Mouse (Mus musculus) right cerebral cortex, postnatal 36 days (tissue): ENCODE data around the gene Asb9.

ENCODE experiments used
- DNase-seq, 2 experiments: peaks; one replicate each; pipeline ENCODE4 v3.0.0; 2022; ENCODE audit warnings: low spot score in 2 of 2, mixed read lengths in 1 of 2

The Asb9 gene

GRCm38 (mm10) chrX:164505709-164506498, at the start of gene Asb9:
Gene Asb9 (plus strand): TSS chrX:164506327.
- DNase-seq, result no peak

DNA sequence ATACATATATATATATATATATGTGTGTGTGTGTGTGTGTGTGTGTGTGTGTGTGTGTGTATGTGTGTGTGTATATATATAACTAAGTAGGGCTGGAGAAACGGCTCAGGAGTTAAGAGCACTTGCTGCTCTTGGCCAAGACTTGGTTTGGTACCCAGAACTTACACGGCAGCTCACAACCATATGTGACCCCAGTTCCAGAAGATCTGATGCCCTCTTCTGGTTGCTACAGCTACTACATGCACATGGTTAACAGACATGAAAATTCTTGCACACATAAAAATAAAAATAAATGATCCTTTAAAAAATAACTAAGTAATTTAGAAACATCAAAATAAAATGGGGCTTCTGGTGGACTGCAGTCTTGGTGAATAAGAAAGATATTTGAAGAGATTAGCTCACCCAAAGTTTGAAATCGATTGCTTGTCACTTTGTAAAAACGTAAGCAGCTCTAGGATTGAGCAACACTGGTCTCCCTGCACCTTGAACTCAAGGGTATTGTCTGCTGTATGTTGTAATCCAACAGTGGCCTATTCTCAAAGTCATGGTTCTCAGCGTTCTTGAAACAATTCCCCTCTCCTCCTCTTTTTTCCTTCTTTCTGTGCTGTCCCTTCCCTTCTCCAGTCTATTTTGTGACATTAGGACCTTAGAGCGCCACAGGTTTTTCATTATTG, 46.8 kb upstream of the Asb9 start:
- no peak for DNase-seq

GRCm38 (mm10) chrX:164502258-164502657, 3.9 kb upstream of the Asb9 start:
- DNase-seq, result no peak

- no peak for DNase-seq
Measured at GRCm38 (mm10) chrX:164507068-164507467, 941 bp downstream of the Asb9 start.

DNA sequence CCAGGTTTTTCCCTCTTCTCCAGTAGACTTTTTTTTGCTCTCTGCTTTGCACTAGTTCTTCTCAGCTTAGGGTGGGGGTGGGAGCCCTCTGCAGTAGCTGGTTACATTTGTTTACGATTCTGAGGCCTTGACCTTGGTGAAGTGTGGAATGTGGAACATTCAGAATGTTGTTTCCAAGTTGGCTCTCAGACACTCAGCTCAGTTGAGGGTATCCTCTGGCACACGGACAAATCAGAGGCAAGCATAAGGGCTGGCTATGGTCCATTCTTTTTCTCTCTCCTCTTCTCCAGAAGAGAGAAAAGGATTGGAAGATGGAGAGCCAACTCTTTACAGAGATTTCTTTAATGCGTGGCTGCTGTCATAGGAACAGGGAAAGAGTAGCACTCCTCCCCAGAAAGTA, 2.6 kb downstream of the Asb9 start:
- DNase-seq, result no peak

- DNase-seq, result no peak
Measured at GRCm38 (mm10) chrX:164522138-164522537, 16.0 kb downstream of the Asb9 start.

GRCm38 (mm10) chrX:164526566-164526965, 20.4 kb downstream of the Asb9 start:
- no peak for DNase-seq

- no peak for DNase-seq
Measured at GRCm38 (mm10) chrX:164541436-164542317, 35.5 kb downstream of the Asb9 start.

GRCm38 (mm10) chrX:164570195-164570594, 64.1 kb downstream of the Asb9 start:
- no peak for DNase-seq

GRCm38 (mm10) chrX:164576967-164577366, 70.8 kb downstream of the Asb9 start:
- DNase-seq, result no peak
